22 mouse cellular contexts compared by ENCODE assay signal in the genomic region with DNA sequence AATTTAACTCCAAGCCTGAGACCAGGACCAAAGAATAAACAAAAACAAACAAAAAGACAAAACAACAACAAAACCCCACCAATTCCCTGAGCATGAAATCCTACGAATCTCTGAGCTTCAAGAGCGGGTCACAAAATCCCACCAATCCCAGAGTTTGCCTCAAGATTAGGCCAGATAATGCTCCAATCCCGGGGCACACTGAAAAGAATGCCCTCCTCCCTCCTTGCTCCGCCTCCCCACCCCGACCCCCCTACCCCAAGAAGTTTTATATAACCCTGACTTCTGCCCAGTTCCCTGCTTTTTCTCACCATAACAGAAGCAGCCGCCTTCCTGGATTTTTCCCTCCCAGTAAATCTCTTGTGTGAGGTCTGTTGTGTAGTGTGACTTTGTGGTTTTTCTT. TPM values are rescaled to one million over a fixed set of nuclear protein-coding genes. Genes with fewer than 3 reads are reported as not detected.
DNase-seq lines count a peak whose midpoint lies in the region; ATAC-seq and TF ChIP-seq lines count a peak whose summit lies in the region.
"Had no signal": no experiment of that assay in that cellular context is flagged by ENCODE, and none has a peak within 500 bp of the region (broad histone marks: within the 10 kb centered on the region; RNA-seq: fewer than 3 reads in every experiment).

No protein-coding gene starts in this region.

- no peak overlapping the region for H3K9ac ChIP-seq in intestine, embryonic 15.5 days
- no peak overlapping the region for H3K9ac ChIP-seq in intestine, postnatal 0 days (ENCODE audit: low read depth, low read length)
- no peak overlapping the region for H3K9ac ChIP-seq in lung, embryonic 15.5 days
- H3K9ac ChIP-seq: forebrain, embryonic 12.5 days; hindbrain, embryonic 15.5 days; liver, postnatal 0 days; neural tube, embryonic 12.5 days; stomach, embryonic 15.5 days had no signal

- H3K4me3 ChIP-seq in intestine, embryonic 15.5 days (replicated peaks): no peak overlapping the region
- H3K4me3 ChIP-seq in intestine, postnatal 0 days (ENCODE audit: low read depth, low read length): no peak overlapping the region
- no peak overlapping the region for H3K4me3 ChIP-seq in lung, embryonic 15.5 days
- H3K4me3 ChIP-seq: forebrain, embryonic 12.5 days; hindbrain, embryonic 15.5 days; midbrain, embryonic 10.5 days; neural tube, embryonic 12.5 days; stomach, embryonic 15.5 days had no signal

- no peaks in the 10 kb centered on the region for H3K36me3 ChIP-seq in intestine, embryonic 15.5 days
- no peaks in the 10 kb centered on the region for H3K36me3 ChIP-seq in intestine, postnatal 0 days (ENCODE audit: control insufficient read depth, insufficient read depth)
- H3K36me3 ChIP-seq in lung, embryonic 15.5 days: no peaks in the 10 kb centered on the region
- H3K36me3 ChIP-seq: forebrain, embryonic 12.5 days; hindbrain, embryonic 15.5 days; midbrain, embryonic 10.5 days; neural tube, embryonic 12.5 days; stomach, embryonic 15.5 days had no signal

- H3K27ac ChIP-seq in intestine, embryonic 15.5 days: no peak overlapping the region
- H3K27ac ChIP-seq in intestine, postnatal 0 days (ENCODE audit: low read depth, low read length): no peak overlapping the region
- peak overlapping the region; percentile 42; the same call in 1 of the 2 replicates for H3K27ac ChIP-seq in lung, embryonic 15.5 days
- H3K27ac ChIP-seq: forebrain, embryonic 12.5 days; hindbrain, embryonic 15.5 days; midbrain, embryonic 10.5 days; neural tube, embryonic 12.5 days; stomach, embryonic 15.5 days had no signal

- H3K9me3 ChIP-seq in intestine, embryonic 15.5 days: no peaks in the 10 kb centered on the region
- no peaks in the 10 kb centered on the region for H3K9me3 ChIP-seq in intestine, postnatal 0 days (ENCODE audit: control insufficient read depth)
- no peaks in the 10 kb centered on the region for H3K9me3 ChIP-seq in lung, embryonic 15.5 days
- H3K9me3 ChIP-seq: forebrain, embryonic 12.5 days; hindbrain, embryonic 15.5 days; neural tube, embryonic 12.5 days; stomach, embryonic 15.5 days had no signal

- no peak for TF ChIP-seq CTCF in intestine, postnatal 0 days (IDR thresholded peaks at IDR 0.05; ENCODE audit: low read depth)

- ATAC-seq in intestine, embryonic 15.5 days: no peak
- no peak for ATAC-seq in intestine, postnatal 0 days
- ATAC-seq in lung, embryonic 15.5 days (ENCODE audit: borderline replicate concordance, extremely low read depth, low FRiP score, low TSS enrichment): peak; percentile 47; the same call in 1 of the 2 replicates
- ATAC-seq: liver, postnatal 0 days; Patski had no signal

- no peaks in the 10 kb centered on the region for H3K4me1 ChIP-seq in intestine, embryonic 15.5 days (replicated peaks)
- H3K4me1 ChIP-seq in intestine, postnatal 0 days (replicated peaks; ENCODE audit: control insufficient read depth, insufficient read depth, low read length): no peaks in the 10 kb centered on the region
- H3K4me1 ChIP-seq in lung, embryonic 15.5 days: peaks cover 4% of the 10 kb centered on the region; the same call in 1 of the 2 replicates
- H3K4me1 ChIP-seq: forebrain, embryonic 12.5 days; hindbrain, embryonic 15.5 days; midbrain, embryonic 10.5 days; neural tube, embryonic 12.5 days; stomach, embryonic 15.5 days had no signal

- peak overlapping the region; percentile 24 for H3K4me2 ChIP-seq in intestine, embryonic 15.5 days (replicated peaks)
- H3K4me2 ChIP-seq in intestine, postnatal 0 days (replicated peaks; ENCODE audit: low read depth): no peak overlapping the region
- peak overlapping the region; percentile 17 for H3K4me2 ChIP-seq in lung, embryonic 15.5 days
- H3K4me2 ChIP-seq: forebrain, embryonic 12.5 days; heart, embryonic 11.5 days; hindbrain, embryonic 15.5 days; neural tube, embryonic 12.5 days; stomach, embryonic 15.5 days had no signal

- no peaks in the 10 kb centered on the region for H3K27me3 ChIP-seq in intestine, embryonic 15.5 days (replicated peaks)
- no peaks in the 10 kb centered on the region for H3K27me3 ChIP-seq in intestine, postnatal 0 days (replicated peaks; ENCODE audit: control insufficient read depth, insufficient read depth, low read length)
- no peaks in the 10 kb centered on the region for H3K27me3 ChIP-seq in lung, embryonic 15.5 days
- H3K27me3 ChIP-seq: forebrain, embryonic 12.5 days; hindbrain, embryonic 15.5 days; neural tube, embryonic 12.5 days; Patski; stomach, embryonic 15.5 days had no signal

- 31% methylated on average over 6 of the region's 6 CpGs for WGBS in intestine, embryonic 15.5 days
- 42% methylated on average over 6 of the region's 6 CpGs for WGBS in intestine, postnatal 0 days
- WGBS in lung, embryonic 15.5 days: 27% methylated on average over 6 of the region's 6 CpGs

- no peak for DNase-seq in lung, postnatal 4 days
- DNase-seq in ZHBTc4 (ENCODE audit: low read depth, low spot score): peak; percentile 37
- DNase-seq in lung, postnatal 14 days: peak; percentile 19
- DNase-seq in natural killer cell, adult 2 months (ENCODE audit: low spot score in 2 of 2): no peak
- DNase-seq: B cell, adult 2 months; cerebellum, adult 8-10 months; heart, postnatal 36 days; liver; liver, postnatal 0 days; thymus, postnatal 4 days had no signal

RNA-seq across cellular contexts. Expression of a gene that starts 1.6 kb away (rescaled TPM):
- 0.39 and 0.62 TPM in 2 replicates for polyA plus RNA-seq in intestine, embryonic 15.5 days (2015; fragmentation: Nextera tagmentation; extraction: Ambion mirVana)
- 31.6 and 50.4 TPM in 2 replicates for polyA plus RNA-seq in intestine, postnatal 0 days (2015; fragmentation: Nextera tagmentation; extraction: Ambion mirVana)
- polyA plus RNA-seq in lung, embryonic 15.5 days (2015; fragmentation: Nextera tagmentation; extraction: Ambion mirVana): 0.19 TPM in 2 replicates
- polyA plus RNA-seq: kidney, embryonic 14.5 days; neural tube, embryonic 12.5 days; Patski; spleen, adult 2 months had no signal

RNA-seq across cellular contexts. Expression of a gene that starts 46.1 kb away (rescaled TPM):
- 219 and 229 TPM in 2 replicates for polyA plus RNA-seq in intestine, embryonic 15.5 days (2015; fragmentation: Nextera tagmentation; extraction: Ambion mirVana)
- 631 and 770 TPM in 2 replicates for polyA plus RNA-seq in intestine, postnatal 0 days (2015; fragmentation: Nextera tagmentation; extraction: Ambion mirVana)
- 43.0 and 44.4 TPM in 2 replicates for polyA plus RNA-seq in lung, embryonic 15.5 days (2015; fragmentation: Nextera tagmentation; extraction: Ambion mirVana)

Comparison
In these comparisons a context has a peak if more than half of its experiments do, and no peak if none do; other contexts are left out.
1. DNase-seq: peak in ZHBTc4 (single experiment) and lung, postnatal 14 days (single experiment); none in lung, postnatal 4 days (0 of 2) and natural killer cell, adult 2 months (0 of 2).
2. RNA of a gene that starts 1.6 kb away (polyA plus RNA-seq): 31.6 to 50.4 TPM in intestine, postnatal 0 days; 0.39 to 0.62 TPM in intestine, embryonic 15.5 days and 0.19 TPM in lung, embryonic 15.5 days; every median in the first group is over 10 times any median in the second.